Mouse (Mus musculus): Measurements from ENCODE around the gene Hydin. TPM values are rescaled to one million over a fixed set of nuclear protein-coding genes. Genes with fewer than 3 reads are reported as not detected.

The Hydin gene
- polyA plus RNA-seq, 1 experiment from 2014 or later: 0.03 TPM

DNA sequence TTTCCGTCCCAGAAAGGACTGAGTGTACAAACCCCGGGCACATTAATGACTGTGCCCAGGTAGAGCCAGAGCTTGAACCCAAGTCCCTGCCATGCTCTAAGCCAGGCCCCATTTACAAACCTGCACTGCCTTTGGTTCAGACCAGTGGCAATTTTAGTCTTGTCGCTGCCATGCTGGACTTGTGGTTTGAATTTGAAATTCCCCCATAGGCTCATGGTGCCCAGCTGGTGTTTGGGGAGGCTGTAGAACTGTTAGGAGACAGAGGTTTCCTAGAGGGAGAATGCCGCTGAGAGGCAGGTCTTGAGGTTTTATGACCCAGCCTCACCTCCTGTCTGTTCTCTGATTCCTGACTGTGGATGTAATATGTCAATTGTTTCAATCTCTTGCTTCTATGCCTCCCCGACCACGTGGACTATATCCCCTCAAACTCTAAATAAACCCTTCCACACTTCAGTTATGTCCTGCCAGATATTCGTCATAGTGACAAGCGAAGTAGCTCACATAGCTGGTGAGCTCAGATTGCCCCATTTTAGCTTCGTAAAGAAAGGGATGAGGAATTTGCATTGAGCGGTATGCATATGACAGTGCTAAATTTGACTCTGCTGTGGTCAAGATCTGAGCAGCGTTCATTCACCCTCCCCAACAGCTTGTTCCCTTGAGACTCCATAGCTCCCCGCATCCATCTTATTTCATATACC is 79.1 kb downstream of the Hydin start:
- no peak for ATAC-seq (replicated peaks; ENCODE audit: low FRiP score, low read depth)
- H3K4me2 ChIP-seq (ENCODE audit: low read length): no peak overlapping the region
- H3K4me3 ChIP-seq (replicated peaks; ENCODE audit: low read depth, low read length): no peak overlapping the region
- TF ChIP-seq CTCF (IDR thresholded peaks at IDR 0.05; ENCODE audit: low read depth): no peak
- no peaks in the 10 kb centered on the region for H3K27me3 ChIP-seq (ENCODE audit: insufficient read depth, low read length)
- H3K9ac ChIP-seq (ENCODE audit: low read depth, low read length): no peak overlapping the region
- H3K27ac ChIP-seq: no peak overlapping the region
- no peaks in the 10 kb centered on the region for H3K9me3 ChIP-seq (replicated peaks; ENCODE audit: low read length)
- H3K36me3 ChIP-seq (ENCODE audit: insufficient read depth, low read length): no peaks in the 10 kb centered on the region
- no peaks in the 10 kb centered on the region for H3K4me1 ChIP-seq (replicated peaks; ENCODE audit: insufficient read depth, low read length)
- WGBS: 71% methylated on average over 12 of the region's 12 CpGs
- no peak for DNase-seq (ENCODE audit: low spot score)

DNA sequence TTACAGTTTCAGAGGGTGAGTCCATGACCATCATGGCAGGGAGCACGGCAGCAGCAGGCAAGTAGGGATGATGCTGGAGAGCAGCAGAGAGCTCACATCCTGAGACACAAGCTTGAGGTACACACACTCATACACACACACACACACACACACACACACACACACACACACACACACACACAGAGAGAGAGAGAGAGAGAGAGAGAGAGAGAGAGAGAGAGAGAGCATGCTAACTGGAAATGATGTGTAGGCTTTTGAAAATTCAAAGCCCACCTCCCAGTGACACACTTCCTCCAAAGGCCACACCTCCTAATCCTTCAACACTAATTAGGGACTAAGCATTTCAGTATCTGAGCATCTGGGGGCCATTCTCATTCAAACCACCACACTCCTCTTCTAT is 80.1 kb downstream of the Hydin start:
- Histone ChIP-seq H3K9ac (ENCODE audit: low read depth, low read length) (no peak overlapping the region), H3K4me3 (replicated peaks; ENCODE audit: low read depth, low read length) (no peak overlapping the region), H3K27me3 (ENCODE audit: insufficient read depth, low read length) (no peaks in the 10 kb centered on the region), H3K4me1 (replicated peaks; ENCODE audit: insufficient read depth, low read length) (no peaks in the 10 kb centered on the region), H3K9me3 (replicated peaks; ENCODE audit: low read length) (no peaks in the 10 kb centered on the region), H3K27ac (no peak overlapping the region), H3K4me2 (ENCODE audit: low read length) (no peak overlapping the region), H3K36me3 (ENCODE audit: insufficient read depth, low read length) (no peaks in the 10 kb centered on the region)
- ATAC-seq (replicated peaks; ENCODE audit: low FRiP score, low read depth) (no peak), DNase-seq (ENCODE audit: low spot score) (no peak)
- TF ChIP-seq CTCF (IDR thresholded peaks at IDR 0.05; ENCODE audit: low read depth): no peak
- 90% methylated on average over 1 of the region's 1 CpGs for WGBS

DNA sequence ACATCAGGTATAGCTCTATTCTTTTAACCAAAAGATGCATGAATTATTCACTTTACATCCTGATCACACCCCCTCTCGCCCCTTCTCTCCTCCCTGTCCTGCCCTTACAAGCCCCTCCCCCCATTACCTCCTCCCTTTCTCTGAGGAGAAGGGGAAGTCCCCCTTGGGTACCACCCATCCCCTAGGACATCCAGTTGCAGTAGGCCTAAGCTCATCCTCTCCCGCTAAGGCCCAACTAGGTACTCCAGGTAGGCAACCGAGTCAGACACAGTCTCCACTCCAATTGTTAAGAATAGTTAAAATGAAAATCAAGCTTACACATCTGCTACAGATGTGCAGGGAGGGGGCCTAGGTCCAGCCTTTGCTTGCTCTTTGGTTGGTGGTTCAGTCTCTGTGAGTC is 83.9 kb downstream of the Hydin start:
- no peak overlapping the region for H3K27ac ChIP-seq
- no peak overlapping the region for H3K4me3 ChIP-seq (replicated peaks; ENCODE audit: low read depth, low read length)
- TF ChIP-seq CTCF (IDR thresholded peaks at IDR 0.05; ENCODE audit: low read depth): no peak
- no peak for DNase-seq (ENCODE audit: low spot score)
- ATAC-seq (replicated peaks; ENCODE audit: low FRiP score, low read depth): no peak
- H3K4me1 ChIP-seq (replicated peaks; ENCODE audit: insufficient read depth, low read length): no peaks in the 10 kb centered on the region
- H3K36me3 ChIP-seq (ENCODE audit: insufficient read depth, low read length): no peaks in the 10 kb centered on the region
- no peaks in the 10 kb centered on the region for H3K27me3 ChIP-seq (ENCODE audit: insufficient read depth, low read length)
- no peaks in the 10 kb centered on the region for H3K9me3 ChIP-seq (replicated peaks; ENCODE audit: low read length)
- H3K4me2 ChIP-seq (ENCODE audit: low read length): no peak overlapping the region
- no peak overlapping the region for H3K9ac ChIP-seq (ENCODE audit: low read depth, low read length)
- WGBS: 80% methylated on average over 3 of the region's 3 CpGs

DNA sequence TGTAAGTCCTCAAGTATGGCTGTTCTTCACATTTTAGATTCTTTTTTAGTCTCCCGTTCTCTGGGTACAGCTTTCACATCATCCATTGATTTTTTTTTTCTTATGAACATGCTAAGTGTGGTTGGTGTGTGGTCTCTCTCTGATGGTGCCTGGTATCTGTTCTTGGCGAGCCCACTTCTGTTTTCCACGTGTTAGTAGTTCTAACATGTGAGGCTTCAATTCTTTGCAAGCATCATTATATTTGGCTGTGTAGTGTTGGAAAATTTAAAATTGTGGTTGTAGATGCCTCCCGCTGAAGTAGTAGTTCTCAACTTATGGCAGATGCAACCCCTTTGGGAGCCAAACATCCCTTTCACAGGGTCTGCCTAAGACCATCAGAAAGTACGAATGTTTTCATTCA is 85.1 kb downstream of the Hydin start:
- TF ChIP-seq CTCF (IDR thresholded peaks at IDR 0.05; ENCODE audit: low read depth): no peak
- WGBS: 84% methylated on average over 5 of the region's 5 CpGs

DNA sequence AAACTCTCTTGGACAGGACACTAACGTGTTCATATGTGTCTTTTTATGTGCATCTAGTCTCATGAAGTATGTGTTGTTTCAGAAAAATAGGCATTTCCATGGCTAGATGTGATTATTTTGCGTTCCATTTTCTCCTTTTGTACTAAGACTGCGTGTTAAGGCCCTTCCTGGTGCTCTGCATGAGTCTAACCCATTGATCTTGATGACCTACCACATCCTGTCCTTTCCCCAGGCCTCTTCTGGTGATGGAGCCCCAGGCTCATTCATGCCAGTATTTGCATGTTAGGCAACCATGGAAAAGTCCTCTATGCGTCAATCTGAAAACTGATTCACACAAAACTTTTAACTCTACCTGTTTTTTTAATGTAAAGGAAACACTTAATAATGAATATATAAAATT is 96.2 kb downstream of the Hydin start:
- H3K36me3 ChIP-seq (ENCODE audit: insufficient read depth, low read length): no peaks in the 10 kb centered on the region
- no peaks in the 10 kb centered on the region for H3K27me3 ChIP-seq (ENCODE audit: insufficient read depth, low read length)
- ATAC-seq (replicated peaks; ENCODE audit: low FRiP score, low read depth) (no peak), DNase-seq (ENCODE audit: low spot score) (no peak)
- 88% methylated on average over 4 of the region's 4 CpGs for WGBS
- H3K9me3 ChIP-seq (replicated peaks; ENCODE audit: low read length): no peaks in the 10 kb centered on the region
- no peak overlapping the region for H3K27ac ChIP-seq
- no peaks in the 10 kb centered on the region for H3K4me1 ChIP-seq (replicated peaks; ENCODE audit: insufficient read depth, low read length)
- H3K4me2 ChIP-seq (ENCODE audit: low read length): no peak overlapping the region
- H3K4me3 ChIP-seq (replicated peaks; ENCODE audit: low read depth, low read length): no peak overlapping the region
- no peak overlapping the region for H3K9ac ChIP-seq (ENCODE audit: low read depth, low read length)
- no peak for TF ChIP-seq CTCF (IDR thresholded peaks at IDR 0.05; ENCODE audit: low read depth)

More for the DNA sequence above, 85.1 kb downstream of the Hydin start:
- Histone ChIP-seq H3K36me3 (ENCODE audit: insufficient read depth, low read length) (no peaks in the 10 kb centered on the region), H3K9ac (ENCODE audit: low read depth, low read length) (no peak overlapping the region), H3K27ac (no peak overlapping the region), H3K4me1 (replicated peaks; ENCODE audit: insufficient read depth, low read length) (no peaks in the 10 kb centered on the region), H3K4me3 (replicated peaks; ENCODE audit: low read depth, low read length) (no peak overlapping the region), H3K4me2 (ENCODE audit: low read length) (no peak overlapping the region), H3K9me3 (replicated peaks; ENCODE audit: low read length) (no peaks in the 10 kb centered on the region), H3K27me3 (ENCODE audit: insufficient read depth, low read length) (no peaks in the 10 kb centered on the region)
- DNase-seq (ENCODE audit: low spot score) (no peak), ATAC-seq (replicated peaks; ENCODE audit: low FRiP score, low read depth) (no peak)

DNA sequence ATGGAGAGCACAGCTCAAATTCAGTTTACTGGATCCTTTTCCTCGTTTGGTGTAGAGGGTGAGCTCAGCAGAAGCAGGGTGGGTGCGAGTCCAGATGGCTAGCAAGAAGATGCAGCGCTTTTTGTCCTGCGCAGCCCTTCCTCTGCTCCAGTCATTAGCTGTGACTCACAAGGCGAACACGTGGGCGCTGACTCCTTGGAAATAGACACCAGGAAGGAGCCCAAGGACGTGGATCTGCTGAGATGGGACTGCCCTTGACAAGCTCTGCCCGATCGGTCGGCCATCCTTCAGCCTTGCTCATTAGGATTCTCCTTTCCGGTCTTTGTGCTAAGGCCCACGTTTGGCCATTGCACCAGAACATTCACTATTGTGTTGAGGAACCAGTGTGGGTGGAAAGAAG is 106.1 kb downstream of the Hydin start:
- Histone ChIP-seq H3K27me3 (ENCODE audit: insufficient read depth, low read length) (no peaks in the 10 kb centered on the region), H3K36me3 (ENCODE audit: insufficient read depth, low read length) (no peaks in the 10 kb centered on the region), H3K4me2 (ENCODE audit: low read length) (no peak overlapping the region), H3K9me3 (replicated peaks; ENCODE audit: low read length) (no peaks in the 10 kb centered on the region), H3K27ac (no peak overlapping the region), H3K4me1 (replicated peaks; ENCODE audit: insufficient read depth, low read length) (no peaks in the 10 kb centered on the region), H3K4me3 (replicated peaks; ENCODE audit: low read depth, low read length) (no peak overlapping the region), H3K9ac (ENCODE audit: low read depth, low read length) (no peak overlapping the region)
- ATAC-seq (replicated peaks; ENCODE audit: low FRiP score, low read depth) (no peak), DNase-seq (ENCODE audit: low spot score) (no peak)
- no peak for TF ChIP-seq CTCF (IDR thresholded peaks at IDR 0.05; ENCODE audit: low read depth)
- 81% methylated on average over 13 of the region's 13 CpGs for WGBS

DNA sequence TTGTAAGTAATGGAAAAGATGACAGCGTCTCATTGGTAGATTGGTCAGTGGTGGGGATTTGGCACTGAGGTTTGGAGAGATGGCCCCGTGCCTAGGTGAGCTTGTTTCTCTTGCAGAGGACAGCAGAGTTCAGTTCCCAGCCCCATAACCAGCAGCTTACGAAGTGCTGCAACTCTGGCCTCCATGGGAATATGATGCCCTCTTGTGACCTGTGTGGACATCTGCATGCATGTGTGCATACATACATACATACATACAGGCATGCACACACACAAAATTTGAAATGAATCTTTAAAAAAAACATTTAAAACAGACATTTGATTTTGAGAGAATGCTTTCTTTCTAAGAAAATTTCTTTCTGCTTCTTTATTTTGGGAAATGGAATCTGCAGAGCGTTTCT is 106.9 kb downstream of the Hydin start:
- Histone ChIP-seq H3K9ac (ENCODE audit: low read depth, low read length) (no peak overlapping the region), H3K9me3 (replicated peaks; ENCODE audit: low read length) (no peaks in the 10 kb centered on the region), H3K27ac (no peak overlapping the region), H3K27me3 (ENCODE audit: insufficient read depth, low read length) (no peaks in the 10 kb centered on the region), H3K36me3 (ENCODE audit: insufficient read depth, low read length) (no peaks in the 10 kb centered on the region), H3K4me1 (replicated peaks; ENCODE audit: insufficient read depth, low read length) (no peaks in the 10 kb centered on the region), H3K4me3 (replicated peaks; ENCODE audit: low read depth, low read length) (no peak overlapping the region), H3K4me2 (ENCODE audit: low read length) (no peak overlapping the region)
- DNase-seq (ENCODE audit: low spot score) (no peak), ATAC-seq (replicated peaks; ENCODE audit: low FRiP score, low read depth) (no peak)
- 82% methylated on average over 4 of the region's 4 CpGs for WGBS
- TF ChIP-seq CTCF (IDR thresholded peaks at IDR 0.05; ENCODE audit: low read depth): no peak

All from kidney, postnatal 0 days (tissue).